Mouse (Mus musculus): ENCODE data around the gene Mical3. TPM values are rescaled to one million over a fixed set of nuclear protein-coding genes. Genes with fewer than 3 reads are reported as not detected.
A peak's percentile ranks its signal among the peaks of the same experiment; 100 is the strongest.

The Mical3 gene
- polyA plus RNA-seq, 1 experiment from 2014 or later = 35.2 TPM

GRCm38 (mm10) chr6:121039719-121040118, 91.1 kb downstream of the Mical3 start:
- Histone ChIP-seq H3K4me2 (no peak overlapping the region), H3K9me3 (replicated peaks) (no peaks in the 10 kb centered on the region), H3K4me1 (no peaks in the 10 kb centered on the region), H3K36me3 (peaks cover 57% of the 10 kb centered on the region), H3K27ac (replicated peaks) (no peak overlapping the region), H3K27me3 (replicated peaks) (no peaks in the 10 kb centered on the region), H3K4me3 (replicated peaks) (no peak overlapping the region), H3K9ac (replicated peaks) (no peak overlapping the region)
- ATAC-seq (ENCODE audit: low FRiP score) = no peak
- 91% methylated on average over 3 of the region's 3 CpGs for WGBS

GRCm38 (mm10) chr6:121039286-121039685, 91.5 kb downstream of the Mical3 start:
- no peak overlapping the region for H3K4me3 ChIP-seq (replicated peaks)
- no peaks in the 10 kb centered on the region for H3K9me3 ChIP-seq (replicated peaks)
- H3K4me2 ChIP-seq = no peak overlapping the region
- no peak for ATAC-seq (ENCODE audit: low FRiP score)
- 85% methylated on average over 9 of the region's 9 CpGs for WGBS
- no peak overlapping the region for H3K9ac ChIP-seq (replicated peaks)
- no peaks in the 10 kb centered on the region for H3K4me1 ChIP-seq
- H3K36me3 ChIP-seq = peaks cover 61% of the 10 kb centered on the region
- H3K27ac ChIP-seq (replicated peaks) = no peak overlapping the region
- no peaks in the 10 kb centered on the region for H3K27me3 ChIP-seq (replicated peaks)

GRCm38 (mm10) chr6:121037086-121037485, 93.7 kb downstream of the Mical3 start:
- no peak overlapping the region for H3K27ac ChIP-seq (replicated peaks)
- 74% methylated on average over 4 of the region's 4 CpGs for WGBS
- no peaks in the 10 kb centered on the region for H3K4me1 ChIP-seq
- no peaks in the 10 kb centered on the region for H3K27me3 ChIP-seq (replicated peaks)
- no peak overlapping the region for H3K4me2 ChIP-seq
- no peaks in the 10 kb centered on the region for H3K9me3 ChIP-seq (replicated peaks)
- peaks cover 82% of the 10 kb centered on the region for H3K36me3 ChIP-seq
- no peak overlapping the region for H3K9ac ChIP-seq (replicated peaks)
- ATAC-seq (ENCODE audit: low FRiP score) = no peak
- H3K4me3 ChIP-seq (replicated peaks) = no peak overlapping the region

GRCm38 (mm10) chr6:121035929-121036328, 94.9 kb downstream of the Mical3 start:
- Histone ChIP-seq H3K27ac (replicated peaks) (no peak overlapping the region), H3K9ac (replicated peaks) (no peak overlapping the region), H3K27me3 (replicated peaks) (no peaks in the 10 kb centered on the region), H3K4me3 (replicated peaks) (no peak overlapping the region), H3K9me3 (replicated peaks) (no peaks in the 10 kb centered on the region), H3K36me3 (peaks cover 82% of the 10 kb centered on the region), H3K4me2 (no peak overlapping the region), H3K4me1 (no peaks in the 10 kb centered on the region)
- no peak for ATAC-seq (ENCODE audit: low FRiP score)
- 77% methylated on average over 3 of the region's 3 CpGs for WGBS

GRCm38 (mm10) chr6:121035268-121035667, 95.5 kb downstream of the Mical3 start:
- Histone ChIP-seq H3K36me3 (peaks cover 84% of the 10 kb centered on the region), H3K4me3 (replicated peaks) (no peak overlapping the region), H3K4me2 (no peak overlapping the region), H3K27me3 (replicated peaks) (no peaks in the 10 kb centered on the region), H3K9ac (replicated peaks) (no peak overlapping the region), H3K9me3 (replicated peaks) (no peaks in the 10 kb centered on the region), H3K4me1 (no peaks in the 10 kb centered on the region), H3K27ac (replicated peaks) (no peak overlapping the region)
- WGBS = 38% methylated on average over 12 of the region's 12 CpGs
- no peak for ATAC-seq (ENCODE audit: low FRiP score)

GRCm38 (mm10) chr6:121033250-121033649, 97.5 kb downstream of the Mical3 start:
- Histone ChIP-seq H3K4me1 (no peaks in the 10 kb centered on the region), H3K4me2 (no peak overlapping the region), H3K4me3 (replicated peaks) (no peak overlapping the region), H3K9me3 (replicated peaks) (no peaks in the 10 kb centered on the region), H3K27ac (replicated peaks) (no peak overlapping the region), H3K9ac (replicated peaks) (no peak overlapping the region), H3K36me3 (peaks cover 88% of the 10 kb centered on the region), H3K27me3 (replicated peaks) (no peaks in the 10 kb centered on the region)
- ATAC-seq (ENCODE audit: low FRiP score) = no peak
- 94% methylated on average over 3 of the region's 3 CpGs for WGBS

- H3K9me3 ChIP-seq (replicated peaks) = no peaks in the 10 kb centered on the region
- 92% methylated on average over 7 of the region's 7 CpGs for WGBS
- no peak overlapping the region for H3K9ac ChIP-seq (replicated peaks)
- H3K4me2 ChIP-seq = no peak overlapping the region
- no peak overlapping the region for H3K27ac ChIP-seq (replicated peaks)
- H3K36me3 ChIP-seq = peaks cover 77% of the 10 kb centered on the region
- peaks cover 13% of the 10 kb centered on the region for H3K4me1 ChIP-seq
- H3K27me3 ChIP-seq (replicated peaks) = no peaks in the 10 kb centered on the region
- no peak for ATAC-seq (ENCODE audit: low FRiP score)
- H3K4me3 ChIP-seq (replicated peaks) = no peak overlapping the region
Measured at GRCm38 (mm10) chr6:121031370-121031769, 99.4 kb downstream of the Mical3 start.

- Histone ChIP-seq H3K4me2 (no peak overlapping the region), H3K4me3 (replicated peaks) (no peak overlapping the region), H3K9ac (replicated peaks) (no peak overlapping the region), H3K36me3 (peaks cover 70% of the 10 kb centered on the region), H3K27ac (replicated peaks) (no peak overlapping the region), H3K4me1 (peaks cover 20% of the 10 kb centered on the region), H3K27me3 (replicated peaks) (no peaks in the 10 kb centered on the region), H3K9me3 (replicated peaks) (no peaks in the 10 kb centered on the region)
- no peak for ATAC-seq (ENCODE audit: low FRiP score)
- 92% methylated on average over 19 of the region's 19 CpGs for WGBS
Measured at GRCm38 (mm10) chr6:121029897-121030589, 100.8 kb downstream of the Mical3 start.

- no peaks in the 10 kb centered on the region for H3K9me3 ChIP-seq (replicated peaks)
- peaks cover 67% of the 10 kb centered on the region for H3K36me3 ChIP-seq
- no peak for ATAC-seq (ENCODE audit: low FRiP score)
- peaks cover 20% of the 10 kb centered on the region for H3K4me1 ChIP-seq
- H3K4me2 ChIP-seq = no peak overlapping the region
- H3K27ac ChIP-seq (replicated peaks) = no peak overlapping the region
- WGBS = 96% methylated on average over 8 of the region's 8 CpGs
- no peak overlapping the region for H3K4me3 ChIP-seq (replicated peaks)
- H3K27me3 ChIP-seq (replicated peaks) = no peaks in the 10 kb centered on the region
- no peak overlapping the region for H3K9ac ChIP-seq (replicated peaks)
Measured at GRCm38 (mm10) chr6:121028514-121028913, 102.3 kb downstream of the Mical3 start.

- WGBS = 55% methylated on average over 5 of the region's 5 CpGs
- H3K27me3 ChIP-seq (replicated peaks) = no peaks in the 10 kb centered on the region
- H3K9ac ChIP-seq (replicated peaks) = no peak overlapping the region
- H3K4me3 ChIP-seq (replicated peaks) = no peak overlapping the region
- peaks cover 67% of the 10 kb centered on the region for H3K36me3 ChIP-seq
- no peaks in the 10 kb centered on the region for H3K9me3 ChIP-seq (replicated peaks)
- no peak for ATAC-seq (ENCODE audit: low FRiP score)
- peaks cover 20% of the 10 kb centered on the region for H3K4me1 ChIP-seq
- H3K27ac ChIP-seq (replicated peaks) = no peak overlapping the region
- no peak overlapping the region for H3K4me2 ChIP-seq
Measured at GRCm38 (mm10) chr6:121027314-121027713, 103.5 kb downstream of the Mical3 start.

- H3K27ac ChIP-seq (replicated peaks) = no peak overlapping the region
- H3K27me3 ChIP-seq (replicated peaks) = no peaks in the 10 kb centered on the region
- H3K4me1 ChIP-seq = peaks cover 20% of the 10 kb centered on the region
- H3K4me2 ChIP-seq = no peak overlapping the region
- H3K36me3 ChIP-seq = peaks cover 67% of the 10 kb centered on the region
- H3K9ac ChIP-seq (replicated peaks) = no peak overlapping the region
- 52% methylated on average over 7 of the region's 7 CpGs for WGBS
- ATAC-seq (ENCODE audit: low FRiP score) = no peak
- H3K9me3 ChIP-seq (replicated peaks) = no peaks in the 10 kb centered on the region
- no peak overlapping the region for H3K4me3 ChIP-seq (replicated peaks)
Measured at GRCm38 (mm10) chr6:121026866-121027265, 103.9 kb downstream of the Mical3 start.

- H3K9ac ChIP-seq (replicated peaks) = no peak overlapping the region
- peaks cover 67% of the 10 kb centered on the region for H3K36me3 ChIP-seq
Measured at GRCm38 (mm10) chr6:121026019-121026584, 104.7 kb downstream of the Mical3 start.

More at GRCm38 (mm10) chr6:121026019-121026584, 104.7 kb downstream of the Mical3 start:
- H3K27me3 ChIP-seq (replicated peaks) = no peaks in the 10 kb centered on the region
- H3K4me1 ChIP-seq = peaks cover 20% of the 10 kb centered on the region
- WGBS = 36% methylated on average over 10 of the region's 10 CpGs
- ATAC-seq (ENCODE audit: low FRiP score) = 0 out of 2 replicates have a peak, but pooled peaks have one; percentile 36
- H3K9me3 ChIP-seq (replicated peaks) = no peaks in the 10 kb centered on the region
- no peak overlapping the region for H3K4me2 ChIP-seq
- H3K4me3 ChIP-seq (replicated peaks) = no peak overlapping the region
- no peak overlapping the region; the same call in 1 of the 2 replicates for H3K27ac ChIP-seq (replicated peaks)
